Mouse (Mus musculus) E14TG2a.4 (cell line): Measurements from ENCODE around the gene Ccdc87.

Experiments
- CTCF ChIP-seq: conservative IDR thresholded peaks from 2 replicates; pipeline ENCODE4 v1.5.1; 2014; ENCODE audit warnings: low read length
- NANOG ChIP-seq: IDR thresholded peaks from 2 replicates; pipeline ENCODE4 v1.6.1; 2014; ENCODE audit warnings: borderline replicate concordance, low read length, mixed read lengths
- POU5F1 ChIP-seq: IDR thresholded peaks from 2 replicates; pipeline ENCODE4 v1.6.1; 2014; ENCODE audit warnings: low read length, borderline replicate concordance

DNA sequence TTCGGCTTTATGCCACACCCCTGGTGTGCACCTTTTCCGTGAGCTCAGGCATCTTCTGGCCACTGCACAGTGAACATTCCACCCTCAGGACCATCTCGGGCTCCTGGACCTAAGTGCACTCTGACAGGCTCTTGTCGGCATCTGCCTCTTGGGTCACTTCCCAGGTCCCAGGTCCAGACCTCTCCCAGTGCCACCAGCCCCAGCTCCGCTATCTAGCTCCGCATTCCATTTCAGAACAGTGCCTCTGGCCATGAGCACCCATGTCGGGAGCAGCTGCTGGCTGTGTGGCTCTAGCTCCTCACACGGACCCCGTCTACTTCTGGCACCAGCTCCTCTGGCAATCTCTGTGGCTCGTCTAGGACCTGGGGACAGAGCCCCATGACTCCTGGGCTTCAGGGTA, 50.6 kb downstream of the Ccdc87 start:
- TF ChIP-seq NANOG (no peak), CTCF (no peak), POU5F1 (no peak)
